Mouse (Mus musculus) liver, embryonic 16.5 days (tissue): ENCODE measurements at regions not wholly inside any gene's neighbourhood (a gene's known extent, or its start where the extent isn't known, plus 50 kb on each side); places are given as distances from the start of the nearest gene placed in this dataset.
"Not testable (repeated sequence)": the region's sequence is repeated elsewhere in the genome, so short reads cannot be mapped to it uniquely, and the experiment has no call there.

Source experiments
- ATAC-seq: fragments of 200-750 bp; cut with Nextera tagmentation; 2 replicates; pipeline ENCODE4 v1.8.0; 2017; ENCODE audit warnings: low read depth, mild to moderate bottlenecking, moderate number of reproducible peaks, moderate library complexity
- H3K27ac ChIP-seq: fragments of 300-500 bp; sonication (generic); 2 replicates; pipeline ENCODE4 v1.5.1; 2014; ENCODE audit warnings: mild to moderate bottlenecking, low read length
- H3K27me3 ChIP-seq: fragments of 300-500 bp; sonication (generic); 2 replicates; pipeline ENCODE4 v1.6.1; 2014; ENCODE audit warnings: low read depth, low read length, mixed read lengths; ENCODE audit not compliant: control insufficient read depth, insufficient read depth
- H3K36me3 ChIP-seq: fragments of 300-500 bp; sonication (generic); 2 replicates; pipeline ENCODE4 v1.6.1; 2014; ENCODE audit warnings: mild to moderate bottlenecking; ENCODE audit not compliant: control insufficient read depth, insufficient read depth
- H3K4me1 ChIP-seq: fragments of 300-500 bp; sonication (generic); 2 replicates; pipeline ENCODE4 v1.6.1; 2014; ENCODE audit warnings: low read depth, low read length, mixed read lengths; ENCODE audit not compliant: control insufficient read depth
- H3K4me2 ChIP-seq: fragments of 300-500 bp; sonication (generic); 2 replicates; pipeline ENCODE4 v1.6.1; 2014; ENCODE audit warnings: low read depth, low read length, mixed read lengths
- H3K4me3 ChIP-seq: fragments of 300-500 bp; sonication (generic); 2 replicates; pipeline ENCODE4 v1.5.1; 2014; ENCODE audit warnings: low read depth, mild to moderate bottlenecking, low read length
- H3K9ac ChIP-seq: fragments of 300-500 bp; sonication (generic); 2 replicates; pipeline ENCODE4 v1.6.1; 2014; ENCODE audit warnings: low read depth, low read length
- H3K9me3 ChIP-seq: fragments of 300-500 bp; sonication (generic); replicated peaks from 2 replicates; pipeline ENCODE4 v1.6.1; 2016; ENCODE audit warnings: low read length; ENCODE audit not compliant: control insufficient read depth
- WGBS: fragments of 180-500 bp; shearing (Covaris S2); extraction: QIAGEN DNeasy Blood & Tissue Kit; methylation state at CpG from one replicate; pipeline ENCODE4 v1.1.7; 2014; ENCODE audit not compliant: insufficient replicate concordance; 5-methylcytosine and 5-hydroxymethylcytosine counted together

- H3K36me3 ChIP-seq, H3K27ac ChIP-seq, H3K4me1 ChIP-seq, H3K9me3 ChIP-seq, H3K9ac ChIP-seq, ATAC-seq, H3K4me3 ChIP-seq, H3K4me2 ChIP-seq, H3K27me3 ChIP-seq: not testable (repeated sequence)
- 35% methylated on average over 1 of the region's 1 CpGs for WGBS
These were observed 998.4 kb downstream of the Adam6a start for GRCm38 (mm10) chr12:114542094-114542493.

GRCm38 (mm10) chr12:114544931-114545330 is 1001.2 kb downstream of the Adam6a start:
- not testable (repeated sequence) for H3K27ac ChIP-seq, H3K9ac ChIP-seq, H3K4me3 ChIP-seq, H3K27me3 ChIP-seq, H3K4me2 ChIP-seq, H3K9me3 ChIP-seq, H3K4me1 ChIP-seq, ATAC-seq, H3K36me3 ChIP-seq
- 32% methylated on average over 1 of the region's 1 CpGs for WGBS

GRCm38 (mm10) chr12:114562440-114562839 is 1018.7 kb downstream of the Adam6a start:
- no peaks in the 10 kb centered on the region; the same call in 1 of the 2 replicates for H3K9me3 ChIP-seq
- no peaks in the 10 kb centered on the region for H3K36me3 ChIP-seq
- ATAC-seq = no peak
- no peak overlapping the region for H3K4me3 ChIP-seq
- 45% methylated on average over 1 of the region's 1 CpGs for WGBS
- H3K4me1 ChIP-seq = no peaks in the 10 kb centered on the region
- no peak overlapping the region for H3K4me2 ChIP-seq
- no peak overlapping the region for H3K9ac ChIP-seq
- no peak overlapping the region for H3K27ac ChIP-seq
- no peaks in the 10 kb centered on the region for H3K27me3 ChIP-seq

GRCm38 (mm10) chr12:114562978-114563377 is 1019.3 kb downstream of the Adam6a start:
- WGBS = 30% methylated on average over 5 of the region's 5 CpGs
- Histone ChIP-seq H3K4me2 (no peak overlapping the region), H3K36me3 (no peaks in the 10 kb centered on the region), H3K9ac (no peak overlapping the region), H3K4me3 (no peak overlapping the region), H3K4me1 (no peaks in the 10 kb centered on the region), H3K27ac (no peak overlapping the region), H3K27me3 (no peaks in the 10 kb centered on the region), H3K9me3 (no peaks in the 10 kb centered on the region; the same call in 1 of the 2 replicates)
- ATAC-seq = no peak

DNA sequence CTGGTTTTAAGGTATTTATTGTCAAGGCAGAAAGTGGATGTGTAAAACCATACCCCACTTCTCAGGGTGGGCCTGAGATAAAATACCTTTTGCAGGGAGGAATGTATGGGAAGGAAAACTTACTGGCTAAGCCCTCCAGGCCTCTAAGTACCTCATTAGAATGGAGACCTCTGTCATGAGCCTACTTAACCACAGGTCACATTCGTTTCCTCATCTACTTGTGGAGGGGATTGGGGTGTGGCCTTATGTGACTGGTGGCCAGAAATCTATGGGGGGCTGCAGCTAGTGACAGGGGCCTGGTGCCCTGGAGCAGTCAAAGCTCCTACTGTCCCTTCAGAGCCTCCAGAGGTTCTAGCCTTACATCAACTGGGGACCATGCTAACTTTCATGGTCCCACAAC is 1020.0 kb downstream of the Adam6a start:
- no peak overlapping the region for H3K4me2 ChIP-seq
- H3K27ac ChIP-seq = no peak overlapping the region
- 24% methylated on average over 1 of the region's 1 CpGs for WGBS
- H3K27me3 ChIP-seq = no peaks in the 10 kb centered on the region
- H3K4me1 ChIP-seq = no peaks in the 10 kb centered on the region
- H3K36me3 ChIP-seq = no peaks in the 10 kb centered on the region
- no peak overlapping the region for H3K9ac ChIP-seq
- no peak overlapping the region for H3K4me3 ChIP-seq
- H3K9me3 ChIP-seq = no peaks in the 10 kb centered on the region; the same call in 1 of the 2 replicates
- ATAC-seq = no peak

- no peak for ATAC-seq
- 41% methylated on average over 2 of the region's 2 CpGs for WGBS
- Histone ChIP-seq H3K4me1 (no peaks in the 10 kb centered on the region), H3K4me2 (no peak overlapping the region), H3K4me3 (no peak overlapping the region), H3K27ac (no peak overlapping the region), H3K9me3 (no peaks in the 10 kb centered on the region; the same call in 1 of the 2 replicates), H3K9ac (no peak overlapping the region), H3K27me3 (no peaks in the 10 kb centered on the region), H3K36me3 (no peaks in the 10 kb centered on the region)
These were observed 1020.6 kb downstream of the Adam6a start for GRCm38 (mm10) chr12:114564329-114564728.

GRCm38 (mm10) chr12:114583371-114583770 is 1039.7 kb downstream of the Adam6a start:
- ATAC-seq = no peak
- H3K27ac ChIP-seq = no peak overlapping the region
- H3K27me3 ChIP-seq = no peaks in the 10 kb centered on the region
- H3K4me2 ChIP-seq = no peak overlapping the region
- no peaks in the 10 kb centered on the region for H3K4me1 ChIP-seq
- no peak overlapping the region for H3K4me3 ChIP-seq
- H3K9ac ChIP-seq = no peak overlapping the region
- H3K36me3 ChIP-seq = no peaks in the 10 kb centered on the region
- no peaks in the 10 kb centered on the region for H3K9me3 ChIP-seq
- WGBS = 20% methylated on average over 1 of the region's 1 CpGs

DNA sequence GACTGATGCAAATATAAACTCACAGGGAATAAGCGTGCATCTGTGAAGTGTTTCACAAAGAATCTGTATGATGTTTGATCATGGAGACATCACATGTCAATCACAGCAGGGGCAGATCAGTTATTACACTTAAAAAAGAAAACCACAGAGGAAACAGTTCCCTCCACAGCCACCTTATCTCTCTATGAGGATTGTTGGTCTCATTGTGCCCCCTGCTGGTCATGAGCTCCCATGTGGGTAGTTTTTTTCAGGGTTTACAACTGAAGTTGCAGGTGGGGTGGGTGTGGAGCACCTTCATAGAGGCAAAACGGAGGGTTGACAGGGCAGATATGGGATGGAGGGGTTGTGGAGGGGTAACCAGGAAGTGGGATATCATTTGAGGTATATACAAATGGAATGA is 1043.5 kb downstream of the Adam6a start:
- no peaks in the 10 kb centered on the region for H3K27me3 ChIP-seq
- no peaks in the 10 kb centered on the region for H3K4me1 ChIP-seq
- no peak overlapping the region for H3K4me3 ChIP-seq
- ATAC-seq = no peak
- H3K9me3 ChIP-seq = no peaks in the 10 kb centered on the region
- H3K4me2 ChIP-seq = no peak overlapping the region
- no peak overlapping the region for H3K27ac ChIP-seq
- H3K36me3 ChIP-seq = no peaks in the 10 kb centered on the region
- WGBS = 43% methylated on average over 2 of the region's 2 CpGs
- H3K9ac ChIP-seq = no peak overlapping the region

- no peaks in the 10 kb centered on the region for H3K4me1 ChIP-seq
- no peaks in the 10 kb centered on the region; the same call in 1 of the 2 replicates for H3K9me3 ChIP-seq
- H3K4me2 ChIP-seq = no peak overlapping the region
- H3K27ac ChIP-seq = no peak overlapping the region
- no peak overlapping the region for H3K4me3 ChIP-seq
- no peaks in the 10 kb centered on the region for H3K36me3 ChIP-seq
- no peak for ATAC-seq
- no peak overlapping the region for H3K9ac ChIP-seq
- WGBS = 52% methylated on average over 1 of the region's 1 CpGs
- H3K27me3 ChIP-seq = no peaks in the 10 kb centered on the region
These were observed 1054.0 kb downstream of the Adam6a start for GRCm38 (mm10) chr12:114597672-114598071.

DNA sequence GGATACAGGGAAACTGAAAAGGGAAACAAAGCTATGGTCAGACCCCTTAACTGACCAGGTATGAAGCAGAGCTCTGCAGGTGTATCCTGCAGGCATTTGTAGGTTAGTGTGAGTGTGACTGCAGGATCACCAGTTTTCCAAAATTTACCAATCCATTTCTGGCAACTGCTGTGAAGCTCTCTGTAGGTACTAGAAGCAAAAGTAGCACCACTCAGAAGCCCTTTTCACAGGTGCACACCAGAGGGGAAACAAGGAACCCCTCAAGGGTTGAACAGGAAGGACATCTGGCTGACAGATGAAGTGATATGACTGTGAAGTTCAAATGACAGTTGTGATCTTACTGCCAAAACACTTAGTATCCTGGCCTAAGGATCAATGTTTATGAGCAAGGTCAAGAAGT is 1065.5 kb downstream of the Adam6a start:
- H3K9me3 ChIP-seq = no peaks in the 10 kb centered on the region
- no peaks in the 10 kb centered on the region for H3K27me3 ChIP-seq
- no peak overlapping the region for H3K4me2 ChIP-seq
- no peak overlapping the region for H3K9ac ChIP-seq
- H3K4me3 ChIP-seq = no peak overlapping the region
- no peak for ATAC-seq
- no peaks in the 10 kb centered on the region for H3K4me1 ChIP-seq
- H3K27ac ChIP-seq = no peak overlapping the region
- H3K36me3 ChIP-seq = no peaks in the 10 kb centered on the region
